Mouse (Mus musculus) lung, postnatal 36 days (tissue): ENCODE measurements around the gene Acoxl.

Experiments
- DNase-seq: peaks from one replicate; pipeline ENCODE4 v3.0.0; 2022; ENCODE audit warnings: mixed read lengths

Gene Acoxl

GRCm38 (mm10) chr2:128152845-128153550, 314.3 kb downstream of the Acoxl start:
- DNase-seq: peak; percentile 19

GRCm38 (mm10) chr2:128153551-128153910, 314.9 kb downstream of the Acoxl start:
- no peak for DNase-seq

- no peak for DNase-seq
Observed at GRCm38 (mm10) chr2:128155412-128156066, 316.9 kb downstream of the Acoxl start.

GRCm38 (mm10) chr2:128156067-128156462, 317.4 kb downstream of the Acoxl start:
- DNase-seq: no peak

GRCm38 (mm10) chr2:128156557-128157412, 318.1 kb downstream of the Acoxl start:
- DNase-seq: peak; percentile 18

GRCm38 (mm10) chr2:128158734-128159410, 320.2 kb downstream of the Acoxl start:
- DNase-seq: peak; percentile 25

GRCm38 (mm10) chr2:128159619-128160125, 321.0 kb downstream of the Acoxl start:
- DNase-seq: peak; percentile 39

- DNase-seq: no peak
Observed at GRCm38 (mm10) chr2:128163177-128163576, 324.5 kb downstream of the Acoxl start.

- peak; percentile 61 for DNase-seq
Observed at GRCm38 (mm10) chr2:128166623-128167423, 328.1 kb downstream of the Acoxl start.

GRCm38 (mm10) chr2:128167930-128168329, 329.3 kb downstream of the Acoxl start:
- DNase-seq: no peak

- no peak for DNase-seq
Observed at GRCm38 (mm10) chr2:128169486-128169885, 330.8 kb downstream of the Acoxl start.

- DNase-seq: no peak
Observed at GRCm38 (mm10) chr2:128169972-128170371, 331.3 kb downstream of the Acoxl start.

- DNase-seq: no peak
Observed at GRCm38 (mm10) chr2:128170614-128171013, 331.9 kb downstream of the Acoxl start.

- peak; percentile 87 for DNase-seq
Observed at GRCm38 (mm10) chr2:128172266-128172665, 333.6 kb downstream of the Acoxl start.
